Comparison of ENCODE assay signal across 8 mouse cellular contexts in the genomic region with DNA sequence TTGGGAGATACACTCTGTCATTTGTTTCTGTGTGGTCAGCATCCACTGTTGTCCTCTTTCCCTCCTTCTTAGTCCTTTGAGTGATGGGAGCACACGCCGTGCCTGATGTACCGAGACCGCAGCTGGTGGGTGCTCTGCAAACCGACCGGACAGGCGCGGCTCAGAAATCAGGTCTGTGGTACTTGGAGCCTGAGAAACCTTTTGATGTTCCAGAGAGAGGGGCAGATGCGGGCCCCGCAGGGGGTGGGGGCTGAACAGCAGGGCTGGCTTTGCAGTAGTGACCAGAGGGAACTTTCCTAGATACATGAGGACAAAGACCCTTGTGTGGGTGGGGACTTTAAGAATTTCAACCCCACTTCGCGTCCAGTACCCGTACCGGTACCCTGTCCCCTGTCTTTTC. TPM values are rescaled to one million over a fixed set of nuclear protein-coding genes. Genes with fewer than 3 reads are reported as not detected.
DNase-seq lines count a peak whose midpoint lies in the region; ATAC-seq and TF ChIP-seq lines count a peak whose summit lies in the region.

No protein-coding gene starts in this region.

- no peak for DNase-seq in layer of hippocampus, adult 2 months (ENCODE audit: low spot score in 2 of 2)
- no peak for DNase-seq in layer of hippocampus, adult 9-11 months
- peak; percentile 50 for DNase-seq in embryonic facial prominence, embryonic 10.5 days (ENCODE audit: low spot score)
- DNase-seq in adrenal gland, adult 2 months: no peak
- no peak for DNase-seq in left cerebral cortex, postnatal 10 days (ENCODE audit: extremely low spot score in 1 of 2, low spot score in 2 of 2)

- peaks cover 18% of the 10 kb centered on the region for H3K27me3 ChIP-seq in embryonic facial prominence, embryonic 10.5 days (replicated peaks; ENCODE audit: low read depth, poor library complexity, severe bottlenecking)
- no peaks in the 10 kb centered on the region; the same call in 1 of the 2 replicates for H3K27me3 ChIP-seq in intestine, embryonic 16.5 days (replicated peaks; ENCODE audit: control insufficient read depth, insufficient read depth, low read length)
- H3K27me3 ChIP-seq in neural tube, embryonic 13.5 days: peaks cover 8% of the 10 kb centered on the region; the same call in 1 of the 2 replicates

- peak; percentile 3; the same call in 1 of the 2 replicates for ATAC-seq in intestine, embryonic 16.5 days
- 0 out of 2 replicates have a peak, but pooled peaks have one; percentile 33 for ATAC-seq in neural tube, embryonic 13.5 days (ENCODE audit: low read depth)
- ATAC-seq in monocyte, adult 5-6 weeks (replicated peaks; ENCODE audit: insufficient number of reproducible peaks, low FRiP score, low TSS enrichment, poor library complexity, severe bottlenecking): no peak

- H3K4me2 ChIP-seq in intestine, embryonic 16.5 days (ENCODE audit: low read depth, low read length): peak overlapping the region; percentile 95
- peak overlapping the region; percentile 81 for H3K4me2 ChIP-seq in neural tube, embryonic 13.5 days

- peak overlapping the region; percentile 46 for H3K4me3 ChIP-seq in layer of hippocampus, adult 2 months
- peak overlapping the region; percentile 62 for H3K4me3 ChIP-seq in embryonic facial prominence, embryonic 10.5 days
- H3K4me3 ChIP-seq in intestine, embryonic 16.5 days (ENCODE audit: low read length): peak overlapping the region; percentile 50
- peak overlapping the region; percentile 38 for H3K4me3 ChIP-seq in neural tube, embryonic 13.5 days

- intact Hi-C loops in left cerebral cortex, postnatal 10 days (cut with DNase I): loop anchor here (5.0 to 10.0 kb wide), 3 partner anchors 41 to 499 kb away; a partner anchor contains a TSS

- peaks cover 24% of the 10 kb centered on the region for H3K4me1 ChIP-seq in embryonic facial prominence, embryonic 10.5 days
- H3K4me1 ChIP-seq in intestine, embryonic 16.5 days (ENCODE audit: control insufficient read depth, insufficient read depth, low read length): peaks cover 27% of the 10 kb centered on the region
- H3K4me1 ChIP-seq in neural tube, embryonic 13.5 days (replicated peaks): peaks cover 23% of the 10 kb centered on the region

- H3K27ac ChIP-seq in layer of hippocampus, adult 2 months: no peak overlapping the region
- H3K27ac ChIP-seq in embryonic facial prominence, embryonic 10.5 days (replicated peaks): peak overlapping the region; percentile 70; the same call in 1 of the 2 replicates
- H3K27ac ChIP-seq in intestine, embryonic 16.5 days (ENCODE audit: low read length): no peak overlapping the region
- no peak overlapping the region for H3K27ac ChIP-seq in neural tube, embryonic 13.5 days (replicated peaks)

- H3K36me3 ChIP-seq in embryonic facial prominence, embryonic 10.5 days (replicated peaks): no peaks in the 10 kb centered on the region
- H3K36me3 ChIP-seq in intestine, embryonic 16.5 days (ENCODE audit: control insufficient read depth, insufficient read depth, low read length): no peaks in the 10 kb centered on the region
- no peaks in the 10 kb centered on the region for H3K36me3 ChIP-seq in neural tube, embryonic 13.5 days

- WGBS in embryonic facial prominence, embryonic 10.5 days: 13% methylated on average over 14 of the region's 14 CpGs
- WGBS in intestine, embryonic 16.5 days: 16% methylated on average over 14 of the region's 14 CpGs
- 6% methylated on average over 14 of the region's 14 CpGs for WGBS in neural tube, embryonic 13.5 days

- H3K9me3 ChIP-seq in embryonic facial prominence, embryonic 10.5 days: no peaks in the 10 kb centered on the region
- no peaks in the 10 kb centered on the region for H3K9me3 ChIP-seq in intestine, embryonic 16.5 days (ENCODE audit: control insufficient read depth, low read length)
- no peaks in the 10 kb centered on the region for H3K9me3 ChIP-seq in neural tube, embryonic 13.5 days

- peak overlapping the region; percentile 68 for H3K9ac ChIP-seq in intestine, embryonic 16.5 days (ENCODE audit: low read depth, low read length)
- H3K9ac ChIP-seq in neural tube, embryonic 13.5 days: peak overlapping the region; percentile 64

- no peak for TF ChIP-seq CTCF in layer of hippocampus, adult 2 months (conservative IDR thresholded peaks at IDR 0.05)

RNA-seq across cellular contexts. Expression of a gene that starts 37.5 kb away (rescaled TPM):
- 10 to 100 TPM; 32.6 to 34.4 TPM for total RNA-seq in layer of hippocampus, adult 2 months (2021)
- polyA plus RNA-seq in embryonic facial prominence, embryonic 10.5 days (2016; fragmentation: Nextera tagmentation; extraction: Ambion mirVana): 16.6 and 18.5 TPM in 2 replicates
- polyA plus RNA-seq in intestine, embryonic 16.5 days (2015; fragmentation: Nextera tagmentation; extraction: Ambion mirVana): 17.1 and 17.5 TPM in 2 replicates
- 25.6 and 26.8 TPM in 2 replicates for polyA plus RNA-seq in neural tube, embryonic 13.5 days (2015; fragmentation: Nextera tagmentation; extraction: Ambion mirVana)
- total RNA-seq in adrenal gland, adult 2 months (2021): 10 to 100 TPM; 45.0 to 53.1 TPM
- 10.8 and 11.1 TPM in 2 replicates for polyA plus RNA-seq in adrenal gland, adult 2 months (2012; rRNA removed)
- 10 to 100 TPM; 31.8 to 32.2 TPM for total RNA-seq in left cerebral cortex, postnatal 10 days (2021)
- total RNA-seq in monocyte, adult 5-6 weeks (2017): 77.8 to 90.1 TPM (median 79.8 TPM) in 3 replicates

RNA-seq across cellular contexts. Expression of a gene that starts 50.4 kb away (rescaled TPM):
- 100 to 1,000 TPM; 319 to 351 TPM for total RNA-seq in layer of hippocampus, adult 2 months (2021)
- polyA plus RNA-seq in embryonic facial prominence, embryonic 10.5 days (2016; fragmentation: Nextera tagmentation; extraction: Ambion mirVana): 2,636 and 2,772 TPM in 2 replicates
- polyA plus RNA-seq in intestine, embryonic 16.5 days (2015; fragmentation: Nextera tagmentation; extraction: Ambion mirVana): 1,661 and 1,810 TPM in 2 replicates
- 3,608 and 3,867 TPM in 2 replicates for polyA plus RNA-seq in neural tube, embryonic 13.5 days (2015; fragmentation: Nextera tagmentation; extraction: Ambion mirVana)
- 100 to 1,000 TPM; 639 to 657 TPM for total RNA-seq in adrenal gland, adult 2 months (2021)
- 103 and 113 TPM in 2 replicates for polyA plus RNA-seq in adrenal gland, adult 2 months (2012; rRNA removed)
- 100 to 1,000 TPM; 442 to 467 TPM for total RNA-seq in left cerebral cortex, postnatal 10 days (2021)
- 1,440 to 2,544 TPM (median 2,182 TPM) in 3 replicates for total RNA-seq in monocyte, adult 5-6 weeks (2017)
